24 mouse cellular contexts compared by ENCODE assay signal in genomic region chr1:138731008-138731407, GRCm38 (mm10).
DNase-seq lines count a peak whose midpoint lies in the region; ATAC-seq lines count a peak whose summit lies in the region.
"Had no signal": no experiment of that assay in that cellular context is flagged by ENCODE, and none has a peak within 500 bp of the region (broad histone marks: within the 10 kb centered on the region; RNA-seq: fewer than 3 reads in every experiment).

No protein-coding gene starts in this region.

- H3K4me2 ChIP-seq in kidney, embryonic 14.5 days (replicated peaks; ENCODE audit: low read depth, low read length), result peak overlapping the region; percentile 17; the same call in 1 of the 2 replicates
- peak overlapping the region; percentile 26; the same call in 1 of the 2 replicates for H3K4me2 ChIP-seq in lung, embryonic 15.5 days
- H3K4me2 ChIP-seq: embryonic facial prominence, embryonic 12.5 days; limb, embryonic 13.5 days; liver, embryonic 11.5 days; midbrain, embryonic 12.5 days; neural tube, embryonic 13.5 days had no signal

- H3K27ac ChIP-seq in kidney, embryonic 14.5 days (ENCODE audit: low read depth, low read length), result no peak overlapping the region
- H3K27ac ChIP-seq in lung, embryonic 15.5 days, result no peak overlapping the region
- H3K27ac ChIP-seq: embryonic facial prominence, embryonic 12.5 days; limb, embryonic 13.5 days; midbrain, embryonic 12.5 days; neural tube, embryonic 13.5 days had no signal

- H3K27me3 ChIP-seq in kidney, embryonic 14.5 days (ENCODE audit: control insufficient read depth, insufficient read depth, low read length), result no peaks in the 10 kb centered on the region
- no peaks in the 10 kb centered on the region for H3K27me3 ChIP-seq in lung, embryonic 15.5 days
- H3K27me3 ChIP-seq: embryonic facial prominence, embryonic 12.5 days; limb, embryonic 13.5 days; midbrain, embryonic 12.5 days; neural tube, embryonic 13.5 days had no signal

- no peak overlapping the region for H3K4me3 ChIP-seq in kidney, embryonic 14.5 days (ENCODE audit: low read length)
- no peak overlapping the region for H3K4me3 ChIP-seq in lung, embryonic 15.5 days
- H3K4me3 ChIP-seq: embryonic facial prominence, embryonic 12.5 days; limb, embryonic 13.5 days; midbrain, embryonic 12.5 days; myocyte; neural tube, embryonic 13.5 days had no signal

- no peaks in the 10 kb centered on the region for H3K4me1 ChIP-seq in kidney, embryonic 14.5 days (ENCODE audit: control insufficient read depth, insufficient read depth, low read length)
- H3K4me1 ChIP-seq in lung, embryonic 15.5 days, result no peaks in the 10 kb centered on the region
- H3K4me1 ChIP-seq: embryonic facial prominence, embryonic 12.5 days; midbrain, embryonic 12.5 days had no signal

- ATAC-seq in kidney, embryonic 14.5 days (ENCODE audit: low FRiP score, low TSS enrichment), result peak; percentile 78; the same call in 1 of the 2 replicates
- no peak for ATAC-seq in lung, embryonic 15.5 days (ENCODE audit: borderline replicate concordance, extremely low read depth, low FRiP score, low TSS enrichment)
- ATAC-seq: CD4-positive, CD25-positive, alpha-beta regulatory T cell, adult 4 months; forebrain, embryonic 14.5 days; hindbrain, embryonic 16.5 days had no signal

- DNase-seq in kidney, adult 11 months, result no peak
- DNase-seq in lung, adult 18-20 months, result no peak
- DNase-seq in mesoderm, embryonic 11.5 days (ENCODE audit: low read depth, low spot score), result peak; percentile 52
- no peak for DNase-seq in cerebellum, postnatal 36 days
- no peak for DNase-seq in heart, postnatal 14 days
- DNase-seq: adrenal gland, postnatal 14 days; cerebellum, adult 11-12 months; cerebellum, adult 9-11 months; gastrocnemius, postnatal 14 days; kidney, adult 2 months; lung, postnatal 36 days; spleen, adult 18-20 months; thymus, postnatal 4 days had no signal

- no peaks in the 10 kb centered on the region for H3K9me3 ChIP-seq in kidney, embryonic 14.5 days (ENCODE audit: control insufficient read depth, low read length)
- H3K9me3 ChIP-seq in lung, embryonic 15.5 days, result no peaks in the 10 kb centered on the region
- H3K9me3 ChIP-seq: embryonic facial prominence, embryonic 12.5 days; limb, embryonic 13.5 days; midbrain, embryonic 12.5 days; neural tube, embryonic 13.5 days had no signal

- 16% methylated on average over 12 of the region's 12 CpGs for WGBS in kidney, embryonic 14.5 days
- 32% methylated on average over 12 of the region's 12 CpGs for WGBS in lung, embryonic 15.5 days

- H3K9ac ChIP-seq in kidney, embryonic 14.5 days (ENCODE audit: low read depth, low read length), result no peak overlapping the region
- H3K9ac ChIP-seq in lung, embryonic 15.5 days, result no peak overlapping the region
- H3K9ac ChIP-seq: embryonic facial prominence, embryonic 12.5 days; limb, embryonic 13.5 days; midbrain, embryonic 12.5 days; neural tube, embryonic 13.5 days had no signal

- intact Hi-C loops in heart, postnatal 14 days (cut with DNase I), result no loop called here

- H3K36me3 ChIP-seq in kidney, embryonic 14.5 days (ENCODE audit: control insufficient read depth, insufficient read depth, low read length), result no peaks in the 10 kb centered on the region
- H3K36me3 ChIP-seq in lung, embryonic 15.5 days, result no peaks in the 10 kb centered on the region
- H3K36me3 ChIP-seq: embryonic facial prominence, embryonic 12.5 days; limb, embryonic 13.5 days; midbrain, embryonic 12.5 days; neural tube, embryonic 13.5 days had no signal
